Mouse (Mus musculus): ENCODE data around the gene Hspa5.

DNA sequence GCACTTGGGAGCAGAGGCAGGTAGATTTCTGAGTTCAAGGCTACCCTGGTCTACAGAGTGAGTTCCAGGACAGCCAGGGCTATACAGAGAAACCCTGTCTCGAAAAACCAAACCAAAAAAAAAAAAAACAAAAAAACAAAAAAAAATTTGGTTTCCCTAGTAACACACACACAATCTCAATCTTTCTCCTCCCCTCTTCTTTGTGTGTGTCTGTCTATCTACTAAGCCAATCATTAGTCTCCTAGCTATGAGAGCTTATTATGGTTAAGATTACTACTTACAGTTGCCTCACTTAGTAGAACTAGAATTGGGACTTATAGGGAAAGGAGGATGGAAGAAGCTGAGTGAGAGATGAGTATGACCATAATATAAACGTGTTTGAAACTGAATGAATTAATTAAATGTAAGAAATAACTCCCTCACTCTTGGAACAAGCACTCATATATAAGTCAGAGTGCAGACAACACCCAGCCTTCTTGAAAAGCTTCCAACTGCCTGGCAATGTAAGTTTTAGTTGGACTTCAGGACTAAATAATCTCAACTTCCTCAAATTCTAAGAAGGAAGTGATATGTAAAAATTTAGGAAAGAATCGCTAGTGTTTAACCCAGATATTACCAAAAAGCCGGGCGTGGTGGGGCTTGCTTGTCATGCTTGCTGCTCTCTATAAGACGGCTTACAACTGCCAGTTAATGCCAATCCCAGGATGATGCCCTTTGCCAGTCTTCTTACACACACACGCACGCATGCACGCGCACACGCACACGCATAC is 30.2 kb upstream of the Hspa5 start:
- TF ChIP-seq CTCF (IDR thresholded peaks at IDR 0.05; ENCODE audit: borderline replicate concordance, extremely low read depth, insufficient read depth, insufficient read length) (no peak), POLR2A (IDR thresholded peaks at IDR 0.05; ENCODE audit: borderline replicate concordance, extremely low read depth, insufficient read depth, insufficient read length, poor library complexity, severe bottlenecking) (no peak)

Measured in brain, embryonic 14.5 days (tissue).